Mouse (Mus musculus): Measurements from ENCODE around the gene Cysrt1.

The Cysrt1 gene

DNA sequence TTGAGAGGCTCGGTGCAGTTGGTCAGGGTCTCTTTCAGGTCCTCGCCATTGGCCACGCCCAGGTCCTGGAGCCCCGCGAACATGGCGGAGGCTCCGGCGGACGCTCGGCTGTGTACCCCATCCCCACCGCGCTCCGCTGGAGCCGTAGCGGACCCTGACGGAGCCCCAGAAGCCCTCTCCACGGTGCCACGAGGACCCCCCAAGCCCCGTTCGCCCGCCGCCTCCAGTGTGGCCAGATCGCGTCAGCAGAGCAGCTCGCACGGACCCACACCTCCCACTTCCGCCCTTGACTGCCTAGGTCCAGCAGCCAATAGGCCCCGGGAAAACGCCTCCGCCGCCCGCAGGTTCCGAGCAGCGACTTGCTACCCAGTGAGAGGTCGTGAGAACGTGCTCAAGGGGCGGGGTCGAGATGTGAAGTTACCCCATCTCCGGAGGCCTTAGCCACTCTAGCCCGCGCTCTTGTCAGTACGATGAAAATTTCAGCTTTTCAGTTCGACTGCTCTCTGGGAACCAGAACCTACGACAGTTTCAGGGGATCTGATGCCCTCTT, 31.1 kb downstream of the Cysrt1 start, which contains the start of gene Nelfb:
Nelfb (minus strand) TSS at position 369 of the 550 bp plus-strand sequence.
- peak; percentile 75 for DNase-seq (ENCODE audit: low read depth, low spot score)

DNA sequence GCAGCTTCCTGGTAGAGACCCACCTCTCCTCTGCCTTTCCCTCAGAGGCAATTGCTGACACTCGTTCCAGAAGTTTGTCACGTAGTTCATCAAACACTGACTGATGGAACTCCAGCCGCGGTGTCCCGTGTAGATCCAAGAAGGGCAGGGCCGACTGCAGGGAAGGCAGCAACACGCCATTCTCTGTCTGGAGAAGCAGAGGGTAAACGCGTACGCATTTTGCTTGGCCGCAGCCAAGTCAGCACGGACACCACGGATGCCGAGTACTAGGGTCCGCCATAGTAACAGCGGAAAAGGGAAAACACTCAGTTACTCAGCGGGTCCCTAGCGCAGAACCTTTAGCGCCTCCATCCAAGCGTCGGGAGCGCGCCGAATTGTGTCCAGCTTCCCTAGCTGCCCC, 31.6 kb downstream of the Cysrt1 start:
- DNase-seq (ENCODE audit: low read depth, low spot score), result no peak

DNA sequence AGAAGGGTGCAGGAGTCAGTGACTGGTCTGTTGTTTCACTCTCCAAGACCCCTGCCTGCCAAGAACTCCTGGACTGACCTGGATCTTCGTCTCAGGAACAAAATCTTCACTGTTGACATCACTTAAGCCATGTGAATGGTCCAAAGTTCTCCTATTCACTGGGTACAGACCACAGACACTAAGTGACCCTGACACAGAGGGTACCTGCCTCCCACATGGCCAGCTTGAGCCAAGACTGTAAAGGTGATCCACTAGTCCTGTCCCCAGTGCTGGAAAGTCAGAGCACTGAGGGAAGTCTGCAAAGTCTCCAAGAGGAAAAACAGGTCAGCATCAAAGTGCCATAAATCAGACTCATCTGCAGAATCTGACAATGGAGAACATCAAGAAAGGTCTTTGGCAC, 34.7 kb downstream of the Cysrt1 start:
- no peak for DNase-seq (ENCODE audit: low read depth, low spot score)

DNA sequence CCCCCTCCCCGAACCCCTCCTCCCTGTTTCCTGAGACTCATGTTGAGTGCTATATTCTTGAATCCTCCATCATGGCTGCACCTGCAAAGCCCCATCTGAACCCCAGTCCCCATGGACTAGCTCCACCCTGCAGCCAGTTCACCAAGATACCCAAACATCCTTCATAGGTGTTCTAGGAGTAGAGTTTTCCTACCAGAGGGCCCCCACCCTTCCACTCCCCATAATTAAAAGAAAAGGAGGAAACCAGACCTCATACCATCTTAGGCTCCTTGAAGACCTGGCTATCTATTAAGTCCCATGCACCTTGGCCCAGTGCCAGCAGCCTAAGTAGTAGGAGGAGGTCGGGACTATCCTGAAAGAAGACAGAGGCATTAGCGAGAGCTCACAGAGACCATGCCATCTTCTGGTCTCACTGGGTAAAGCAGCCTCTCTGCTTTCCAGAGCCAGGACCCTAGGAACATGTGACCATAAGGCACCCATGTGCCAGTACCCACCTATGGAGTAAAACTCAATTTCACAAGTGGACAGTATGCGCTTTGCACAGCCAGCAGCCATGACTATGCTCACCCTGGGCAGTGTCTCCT, 38.5 kb downstream of the Cysrt1 start:
- no peak for DNase-seq (ENCODE audit: low read depth, low spot score)

DNA sequence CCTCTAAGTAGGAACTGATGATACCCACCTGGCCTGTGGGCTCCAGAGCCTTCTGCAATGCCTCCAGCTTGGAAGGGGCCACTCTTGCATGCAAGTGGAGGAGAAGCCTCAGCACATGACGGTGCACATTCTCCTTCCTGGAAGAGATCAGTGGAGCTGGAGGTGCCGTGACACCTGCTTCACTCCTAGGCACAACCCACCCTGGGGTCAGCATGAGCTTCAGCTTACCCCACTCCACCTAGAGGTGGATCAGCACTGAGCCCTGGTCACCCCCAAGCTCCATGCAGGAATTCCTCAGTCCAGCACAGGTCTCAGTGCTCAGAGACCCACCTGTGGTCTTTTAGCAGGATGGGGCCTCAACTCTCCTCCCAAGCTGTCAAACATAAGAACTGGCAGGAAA, 41.6 kb downstream of the Cysrt1 start:
- DNase-seq (ENCODE audit: low read depth, low spot score), result no peak

DNA sequence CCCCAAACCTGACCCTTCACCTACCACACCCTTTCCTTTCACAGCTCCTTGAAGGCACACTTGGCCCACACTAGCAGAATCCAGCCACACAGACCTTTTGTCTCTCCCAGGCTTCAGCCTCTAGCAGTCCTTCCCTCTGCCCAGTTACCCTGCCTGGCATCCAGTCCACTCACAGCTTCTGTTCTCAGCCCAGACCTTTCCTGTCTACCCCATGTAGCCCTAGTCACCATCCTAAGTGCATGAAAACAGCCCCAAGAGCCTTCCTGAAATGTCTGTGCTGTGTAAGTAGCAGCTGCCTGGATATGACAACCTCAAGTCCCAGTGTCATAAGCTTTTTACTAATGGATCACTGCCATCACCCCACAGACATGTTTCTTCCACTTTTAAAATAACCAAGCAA, 44.3 kb downstream of the Cysrt1 start:
- DNase-seq (ENCODE audit: low read depth, low spot score), result no peak

DNA sequence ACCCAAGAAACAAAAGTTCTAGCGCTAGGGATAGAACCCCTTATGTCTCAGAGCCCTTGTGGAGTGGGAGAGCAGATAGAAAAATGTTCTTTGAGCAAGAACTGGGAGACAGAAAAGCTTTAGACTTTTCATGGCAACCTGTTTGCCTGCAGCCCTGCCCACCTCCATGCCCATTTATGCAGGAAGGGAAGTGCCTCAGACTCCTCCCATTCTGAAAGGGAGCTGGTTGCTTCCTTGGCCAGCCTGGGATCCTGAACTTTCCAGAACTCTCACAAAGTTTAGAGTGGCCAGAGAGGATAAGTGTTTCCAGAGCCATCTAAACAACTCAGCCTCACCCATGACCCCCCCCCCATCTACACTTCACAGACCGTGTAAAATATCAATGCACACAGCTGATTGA, 45.1 kb downstream of the Cysrt1 start:
- DNase-seq (ENCODE audit: low read depth, low spot score), result no peak

DNA sequence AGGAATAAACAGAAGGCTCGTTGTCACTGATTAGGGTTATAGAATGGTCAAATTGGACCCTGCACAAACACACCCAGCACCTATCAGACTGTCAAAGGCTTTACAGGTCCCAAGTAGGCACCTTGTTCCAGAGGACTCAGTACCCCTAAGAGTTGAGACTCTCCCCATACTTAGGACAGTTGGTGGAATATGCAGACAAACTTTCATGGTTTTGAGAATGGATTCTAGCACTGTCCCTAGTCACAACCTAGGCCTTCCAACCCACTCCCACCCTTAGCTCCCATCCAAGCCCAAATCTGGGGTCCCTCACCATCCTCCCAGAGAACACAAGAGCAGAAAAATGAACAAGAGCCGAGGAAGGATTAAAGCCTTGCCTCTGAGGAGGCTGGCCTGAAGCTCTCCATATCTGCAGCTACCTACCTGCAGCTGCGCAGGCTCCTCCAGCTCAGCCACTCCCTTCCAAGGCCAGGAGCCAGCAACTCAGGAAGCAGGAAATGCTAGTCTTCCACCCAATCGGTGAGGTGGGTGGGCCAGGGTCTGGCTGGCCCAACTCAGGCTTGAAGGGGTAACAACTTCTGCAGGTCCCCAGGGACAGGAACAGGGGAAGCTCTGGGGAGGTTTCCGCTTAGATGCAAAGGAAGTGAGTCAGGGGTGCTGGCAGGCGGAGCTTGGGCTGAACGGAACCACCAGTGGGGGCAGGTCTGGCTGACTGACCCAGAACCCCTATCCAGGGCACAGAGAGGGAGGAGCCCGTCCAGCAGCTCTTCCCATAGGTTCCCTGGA, 45.9 kb downstream of the Cysrt1 start, which contains the start of gene Tor4a:
Tor4a (minus strand) TSS at position 715 of the 783 bp plus-strand sequence.
- DNase-seq (ENCODE audit: low read depth, low spot score), result no peak

DNA sequence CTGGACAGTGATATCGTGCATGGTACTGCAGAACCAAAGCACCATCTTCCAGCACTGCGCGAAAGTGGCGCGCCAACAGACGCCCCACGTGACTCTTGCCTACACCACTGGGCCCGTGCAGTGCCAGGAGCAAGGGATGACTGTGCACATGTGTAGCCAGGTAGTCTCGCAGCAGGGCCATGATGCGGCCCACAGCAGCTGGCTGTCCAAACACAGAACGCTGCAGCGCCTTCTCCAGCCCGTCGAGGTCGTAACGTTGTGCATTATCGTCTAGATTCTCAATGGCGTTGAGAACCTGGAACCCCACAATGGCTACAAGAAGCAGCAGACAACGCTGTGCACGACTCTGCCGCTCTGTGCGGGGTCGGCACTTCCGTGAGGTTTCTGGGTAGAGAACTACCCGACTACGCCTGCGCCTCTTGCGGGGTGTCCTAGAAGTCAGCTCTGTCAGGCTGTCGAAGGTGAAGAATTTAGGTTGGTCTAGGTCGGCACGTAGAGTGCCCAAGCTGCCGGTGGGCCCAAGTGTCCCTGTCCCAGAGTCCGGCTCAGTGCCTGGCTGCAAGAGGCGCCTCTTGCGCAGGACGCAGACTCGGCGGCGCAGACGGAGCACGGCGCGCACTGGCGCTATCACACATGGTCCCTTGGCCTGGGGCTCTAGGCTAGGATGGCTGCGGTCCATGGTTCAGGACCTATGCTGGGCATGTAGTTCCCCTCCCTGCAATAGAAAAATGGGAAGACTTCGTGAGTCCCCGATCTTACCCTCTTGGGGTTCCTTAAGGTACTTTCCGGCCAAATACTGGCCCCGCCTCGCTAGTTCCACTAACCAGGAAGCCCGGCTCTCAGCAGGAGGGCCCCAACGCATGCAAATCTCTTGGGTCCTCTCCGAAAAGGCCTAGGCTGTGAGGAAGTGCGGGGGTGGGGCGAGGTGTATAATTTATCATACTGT, 46.8 kb downstream of the Cysrt1 start:
- no peak for DNase-seq (ENCODE audit: low read depth, low spot score)

DNA sequence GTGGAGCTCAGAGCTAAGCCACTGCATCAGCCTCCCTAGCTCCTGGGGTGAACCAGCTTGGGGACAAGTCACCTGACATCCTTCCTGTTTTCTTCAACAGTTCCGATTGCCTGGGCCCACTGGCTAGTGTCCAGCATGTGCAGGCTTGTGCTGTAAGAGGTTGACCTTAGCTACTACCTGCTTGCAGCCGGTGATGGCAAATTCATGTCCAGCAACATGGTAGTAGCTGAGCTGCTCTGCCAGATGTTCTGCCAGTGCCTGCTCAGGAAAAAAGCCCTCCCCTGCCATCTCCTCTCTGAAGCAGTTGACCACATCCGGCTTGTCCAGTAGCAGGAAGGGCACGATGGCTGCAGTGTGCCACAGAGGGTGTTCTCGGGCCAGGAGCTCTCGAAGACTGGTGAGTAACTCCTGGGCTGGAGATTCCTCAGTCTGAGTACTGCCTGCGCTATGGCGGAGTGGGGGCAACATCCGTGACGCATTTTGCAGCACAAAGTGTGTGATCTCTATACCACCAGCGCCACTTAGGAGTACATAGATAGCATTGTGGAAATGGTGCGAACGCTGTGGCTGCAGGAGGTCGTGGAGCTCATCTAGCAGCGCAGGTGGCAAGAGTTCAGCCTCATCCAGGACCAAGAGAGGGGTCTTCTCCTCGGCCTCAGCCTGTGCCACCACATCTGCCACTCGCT, 47.6 kb downstream of the Cysrt1 start:
- no peak for DNase-seq (ENCODE audit: low read depth, low spot score)

DNA sequence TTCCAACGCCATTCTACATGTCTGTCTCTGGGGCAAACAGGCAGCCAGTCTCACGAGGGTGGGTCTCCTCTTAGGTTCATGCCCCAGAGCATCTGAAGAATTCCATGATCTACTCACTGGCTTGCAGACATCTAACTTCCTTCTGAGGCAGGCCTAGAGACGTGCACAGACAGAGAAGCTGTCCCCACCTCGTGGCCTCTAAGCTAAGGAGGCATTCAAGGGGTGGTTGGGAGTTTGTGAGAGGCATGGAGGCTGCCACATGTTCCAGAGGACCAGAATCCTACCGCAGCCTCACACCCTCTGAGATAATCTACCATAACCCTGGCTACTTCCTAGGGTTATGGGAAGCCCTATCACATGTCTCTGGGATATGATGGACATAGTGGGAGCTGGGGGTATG, 48.2 kb downstream of the Cysrt1 start:
- no peak for DNase-seq (ENCODE audit: low read depth, low spot score)

DNA sequence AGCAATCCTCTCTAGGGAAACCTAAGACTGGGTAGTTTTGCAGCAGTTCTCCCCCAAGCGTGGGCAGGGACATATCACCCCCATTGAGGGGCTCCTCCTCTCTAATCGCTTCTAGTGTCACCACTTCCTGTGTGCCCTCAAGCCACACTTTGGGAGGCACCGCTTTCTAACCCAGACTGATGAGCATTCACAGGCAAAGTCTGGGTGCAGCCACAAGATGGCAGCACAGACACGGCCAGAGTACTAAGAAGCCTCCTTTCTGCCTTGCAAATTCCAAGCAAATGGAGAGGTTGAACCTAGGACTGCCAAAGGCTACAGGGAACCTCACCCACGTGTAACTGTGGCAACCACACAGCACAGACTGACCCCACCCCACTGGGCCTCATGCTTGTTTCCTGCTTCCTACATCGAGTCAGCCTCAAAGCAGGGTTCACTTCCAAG, 48.9 kb downstream of the Cysrt1 start:
- DNase-seq (ENCODE audit: low read depth, low spot score), result peak; percentile 78
